Mouse (Mus musculus) liver, embryonic 15.5 days (tissue): ENCODE measurements around the gene Rab31. TPM values are rescaled to one million over a fixed set of nuclear protein-coding genes. Genes with fewer than 3 reads are reported as not detected.

Experiments used
- ATAC-seq: fragments of 200-750 bp; cut with Nextera tagmentation; 2 replicates; pipeline ENCODE4 v1.8.0; 2017; ENCODE audit warnings: moderate number of reproducible peaks, mild to moderate bottlenecking, moderate library complexity; ENCODE audit not compliant: insufficient read depth
- H3K27ac ChIP-seq: fragments of 300-500 bp; sonication (generic); replicated peaks from 2 replicates; pipeline ENCODE4 v1.5.1; 2015; ENCODE audit warnings: mild to moderate bottlenecking, inconsistent platforms
- H3K27me3 ChIP-seq: fragments of 300-500 bp; sonication (generic); 2 replicates; pipeline ENCODE4 v1.6.1; 2015; ENCODE audit warnings: mild to moderate bottlenecking, inconsistent platforms
- H3K36me3 ChIP-seq: fragments of 300-500 bp; sonication (generic); replicated peaks from 2 replicates; pipeline ENCODE4 v1.6.1; 2015; ENCODE audit warnings: moderate library complexity, mild to moderate bottlenecking, inconsistent platforms
- H3K4me1 ChIP-seq: fragments of 300-500 bp; sonication (generic); replicated peaks from 2 replicates; pipeline ENCODE4 v1.6.1; 2015; ENCODE audit warnings: inconsistent platforms
- H3K4me2 ChIP-seq: fragments of 300-500 bp; sonication (generic); 2 replicates; pipeline ENCODE4 v1.6.1; 2015; ENCODE audit warnings: moderate library complexity, mild to moderate bottlenecking, inconsistent platforms
- H3K4me3 ChIP-seq: fragments of 300-500 bp; sonication (generic); replicated peaks from 2 replicates; pipeline ENCODE4 v1.5.1; 2015; ENCODE audit warnings: mild to moderate bottlenecking, inconsistent platforms
- H3K9ac ChIP-seq: fragments of 300-500 bp; sonication (generic); 2 replicates; pipeline ENCODE4 v1.6.1; 2015; ENCODE audit warnings: moderate library complexity, mild to moderate bottlenecking, inconsistent platforms
- H3K9me3 ChIP-seq: fragments of 300-500 bp; sonication (generic); replicated peaks from 2 replicates; pipeline ENCODE4 v1.6.1; 2016; ENCODE audit warnings: inconsistent platforms
- WGBS: fragments of 180-500 bp; shearing (Covaris S2); methylation state at CpG from one replicate; pipeline ENCODE4 v1.1.7; 2015; ENCODE audit warnings: mixed read lengths; ENCODE audit not compliant: insufficient replicate concordance; 5-methylcytosine and 5-hydroxymethylcytosine counted together
- polyA plus RNA-seq: library from polyadenylated mRNA; unstranded; fragments of >200 nt; fragmentation: Nextera tagmentation; extraction: Ambion mirVana; gene quantifications from 2 replicates; pipeline ENCODE4 v1.2.1, GENCODE M21; 2015

Gene Rab31
- polyA plus RNA-seq, 1 experiment from 2014 or later: 6.1 TPM

- Histone ChIP-seq H3K36me3 (no peaks in the 10 kb centered on the region), H3K9ac (no peak overlapping the region), H3K9me3 (0 out of 2 replicates have a peak, but pooled peaks cover 3% of the 10 kb centered on the region), H3K27me3 (no peaks in the 10 kb centered on the region), H3K4me2 (no peak overlapping the region), H3K4me3 (no peak overlapping the region), H3K4me1 (no peaks in the 10 kb centered on the region), H3K27ac (no peak overlapping the region)
- ATAC-seq: no peak
- 81% methylated on average over 6 of the region's 6 CpGs for WGBS
Measured at GRCm38 (mm10) chr17:65753130-65753529, 19.4 kb downstream of the Rab31 start.

GRCm38 (mm10) chr17:65750301-65750700 lies 22.3 kb downstream of the Rab31 start:
- H3K4me1 ChIP-seq: no peaks in the 10 kb centered on the region
- H3K36me3 ChIP-seq: no peaks in the 10 kb centered on the region
- ATAC-seq: no peak
- no peak overlapping the region for H3K27ac ChIP-seq
- no peak overlapping the region for H3K9ac ChIP-seq
- H3K9me3 ChIP-seq: 0 out of 2 replicates have a peak, but pooled peaks cover 3% of the 10 kb centered on the region
- no peaks in the 10 kb centered on the region for H3K27me3 ChIP-seq
- no peak overlapping the region for H3K4me2 ChIP-seq
- no peak overlapping the region for H3K4me3 ChIP-seq

DNA sequence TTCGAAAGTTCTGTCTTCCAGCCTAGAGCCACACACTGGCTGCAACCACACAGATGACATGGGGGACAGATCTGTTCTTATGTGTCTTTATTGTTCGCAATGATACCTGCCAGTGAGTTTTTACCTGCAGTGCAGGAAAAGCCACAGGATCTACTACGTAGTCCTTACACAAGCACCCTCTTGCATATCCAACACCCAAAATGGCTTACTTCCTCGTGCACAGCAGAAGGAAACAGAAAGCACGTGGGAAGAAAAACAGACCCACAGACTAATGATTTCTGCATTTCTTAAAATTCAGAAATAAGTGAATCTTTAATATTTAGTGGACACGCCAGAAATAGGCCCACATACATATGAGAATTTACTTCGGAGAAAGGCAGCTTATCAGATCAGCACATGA lies 22.7 kb downstream of the Rab31 start:
- Histone ChIP-seq H3K4me1 (no peaks in the 10 kb centered on the region), H3K4me3 (no peak overlapping the region), H3K9ac (no peak overlapping the region), H3K9me3 (0 out of 2 replicates have a peak, but pooled peaks cover 3% of the 10 kb centered on the region), H3K36me3 (no peaks in the 10 kb centered on the region), H3K4me2 (no peak overlapping the region), H3K27me3 (no peaks in the 10 kb centered on the region), H3K27ac (no peak overlapping the region)
- no peak for ATAC-seq
- 68% methylated on average over 7 of the region's 7 CpGs for WGBS

- H3K27me3 ChIP-seq: no peaks in the 10 kb centered on the region
- H3K9me3 ChIP-seq: 0 out of 2 replicates have a peak, but pooled peaks cover 3% of the 10 kb centered on the region
- no peaks in the 10 kb centered on the region for H3K36me3 ChIP-seq
- H3K4me2 ChIP-seq: no peak overlapping the region
- 58% methylated on average over 6 of the region's 6 CpGs for WGBS
- ATAC-seq: no peak
- no peak overlapping the region for H3K9ac ChIP-seq
- H3K27ac ChIP-seq: no peak overlapping the region
- no peaks in the 10 kb centered on the region for H3K4me1 ChIP-seq
- no peak overlapping the region for H3K4me3 ChIP-seq
Measured at GRCm38 (mm10) chr17:65748997-65749396, 23.6 kb downstream of the Rab31 start.

DNA sequence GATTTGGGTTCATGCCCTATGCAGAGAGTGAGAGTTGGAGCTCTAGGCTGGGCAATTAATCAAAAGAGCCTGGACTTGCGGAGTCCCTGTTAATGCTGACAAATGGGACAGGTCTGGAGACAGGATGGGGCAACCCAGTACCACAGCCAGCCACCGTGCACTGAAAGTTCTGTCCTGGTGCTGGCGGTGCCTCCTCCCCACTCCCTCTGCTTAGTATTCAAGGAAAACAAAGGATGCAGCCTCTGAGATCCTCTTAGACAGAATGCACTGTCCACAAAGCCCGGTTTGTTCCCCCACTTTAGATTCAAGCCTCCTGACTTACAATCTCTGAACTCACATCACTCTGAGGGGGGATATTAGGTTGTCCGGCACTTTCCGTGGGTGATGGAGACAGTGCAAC lies 26.2 kb downstream of the Rab31 start:
- 79% methylated on average over 6 of the region's 6 CpGs for WGBS
- Histone ChIP-seq H3K4me1 (no peaks in the 10 kb centered on the region), H3K4me2 (no peak overlapping the region), H3K4me3 (no peak overlapping the region), H3K27ac (no peak overlapping the region), H3K36me3 (no peaks in the 10 kb centered on the region), H3K9ac (no peak overlapping the region), H3K9me3 (0 out of 2 replicates have a peak, but pooled peaks cover 3% of the 10 kb centered on the region), H3K27me3 (no peaks in the 10 kb centered on the region)
- ATAC-seq: no peak

- 68% methylated on average over 11 of the region's 11 CpGs for WGBS
Measured at GRCm38 (mm10) chr17:65743664-65744330, 28.8 kb downstream of the Rab31 start.

GRCm38 (mm10) chr17:65742969-65743368 lies 29.6 kb downstream of the Rab31 start:
- Histone ChIP-seq H3K27me3 (no peaks in the 10 kb centered on the region), H3K36me3 (no peaks in the 10 kb centered on the region), H3K4me3 (no peak overlapping the region), H3K9me3 (no peaks in the 10 kb centered on the region), H3K4me2 (no peak overlapping the region), H3K4me1 (no peaks in the 10 kb centered on the region), H3K27ac (no peak overlapping the region), H3K9ac (no peak overlapping the region)
- WGBS: 64% methylated on average over 4 of the region's 4 CpGs
- no peak for ATAC-seq

More at GRCm38 (mm10) chr17:65743664-65744330, 28.8 kb downstream of the Rab31 start:
- H3K27me3 ChIP-seq: no peaks in the 10 kb centered on the region
- no peak for ATAC-seq
- no peaks in the 10 kb centered on the region for H3K9me3 ChIP-seq
- no peaks in the 10 kb centered on the region for H3K36me3 ChIP-seq
- H3K4me1 ChIP-seq: no peaks in the 10 kb centered on the region
- H3K4me2 ChIP-seq: no peak overlapping the region
- H3K4me3 ChIP-seq: no peak overlapping the region
- no peak overlapping the region for H3K27ac ChIP-seq
- no peak overlapping the region for H3K9ac ChIP-seq

DNA sequence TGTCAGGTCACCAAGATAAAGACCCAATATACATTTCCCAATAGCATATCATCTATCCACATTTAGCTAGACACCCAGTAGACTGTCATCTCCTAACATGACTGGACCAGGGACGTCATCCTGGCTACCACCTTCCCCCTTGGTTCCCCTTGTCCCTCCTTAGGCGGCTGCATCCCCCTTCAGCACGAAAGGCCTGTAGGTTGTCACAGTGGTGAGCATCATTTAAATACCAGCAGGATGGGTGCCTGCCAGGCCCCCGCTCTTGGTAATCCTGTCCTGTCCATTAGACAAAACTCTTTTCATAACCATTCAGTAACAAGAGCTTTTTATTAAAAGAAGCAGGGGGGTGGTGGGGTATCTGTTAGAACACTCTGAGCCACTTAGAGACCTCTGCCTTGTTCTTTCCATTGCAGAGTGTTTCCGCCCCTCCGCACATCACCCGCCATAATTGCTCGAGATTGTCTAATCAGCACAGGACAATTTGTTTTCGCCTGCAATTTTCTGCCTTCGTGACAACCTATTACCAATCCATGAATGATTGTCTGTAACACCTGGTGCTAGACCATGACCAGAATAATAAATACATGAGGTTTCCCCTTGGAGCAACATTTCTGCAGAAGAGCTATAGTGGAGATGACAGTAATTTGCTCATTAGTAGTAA lies 30.2 kb downstream of the Rab31 start:
- H3K4me3 ChIP-seq: no peak overlapping the region
- WGBS: 71% methylated on average over 10 of the region's 10 CpGs
- no peaks in the 10 kb centered on the region for H3K36me3 ChIP-seq
- H3K9ac ChIP-seq: no peak overlapping the region
- ATAC-seq: no peak
- H3K27me3 ChIP-seq: no peaks in the 10 kb centered on the region
- H3K4me1 ChIP-seq: 0 out of 2 replicates have a peak, but pooled peaks cover 4% of the 10 kb centered on the region
- no peak overlapping the region for H3K27ac ChIP-seq
- no peaks in the 10 kb centered on the region for H3K9me3 ChIP-seq
- H3K4me2 ChIP-seq: no peak overlapping the region

DNA sequence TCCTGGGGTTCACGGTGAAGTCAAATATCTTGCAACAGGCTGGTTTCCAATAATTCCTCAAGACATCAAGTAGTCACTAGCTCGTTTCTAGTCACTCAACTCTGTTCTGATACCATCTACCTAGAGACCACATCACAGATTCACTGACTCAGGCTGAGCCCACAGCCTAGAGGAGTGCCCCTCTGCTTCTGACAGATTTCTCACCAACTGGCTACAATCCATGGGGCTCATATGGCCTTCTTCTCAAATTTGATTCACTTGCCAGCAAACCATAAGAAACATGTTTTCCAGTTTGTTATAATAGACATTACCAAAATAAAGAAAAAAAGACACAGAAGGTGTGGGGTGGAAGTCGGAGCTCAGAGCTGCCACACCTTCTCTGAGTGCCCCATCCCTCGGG lies 31.0 kb downstream of the Rab31 start:
- ATAC-seq: no peak
- WGBS: 61% methylated on average over 4 of the region's 4 CpGs

DNA sequence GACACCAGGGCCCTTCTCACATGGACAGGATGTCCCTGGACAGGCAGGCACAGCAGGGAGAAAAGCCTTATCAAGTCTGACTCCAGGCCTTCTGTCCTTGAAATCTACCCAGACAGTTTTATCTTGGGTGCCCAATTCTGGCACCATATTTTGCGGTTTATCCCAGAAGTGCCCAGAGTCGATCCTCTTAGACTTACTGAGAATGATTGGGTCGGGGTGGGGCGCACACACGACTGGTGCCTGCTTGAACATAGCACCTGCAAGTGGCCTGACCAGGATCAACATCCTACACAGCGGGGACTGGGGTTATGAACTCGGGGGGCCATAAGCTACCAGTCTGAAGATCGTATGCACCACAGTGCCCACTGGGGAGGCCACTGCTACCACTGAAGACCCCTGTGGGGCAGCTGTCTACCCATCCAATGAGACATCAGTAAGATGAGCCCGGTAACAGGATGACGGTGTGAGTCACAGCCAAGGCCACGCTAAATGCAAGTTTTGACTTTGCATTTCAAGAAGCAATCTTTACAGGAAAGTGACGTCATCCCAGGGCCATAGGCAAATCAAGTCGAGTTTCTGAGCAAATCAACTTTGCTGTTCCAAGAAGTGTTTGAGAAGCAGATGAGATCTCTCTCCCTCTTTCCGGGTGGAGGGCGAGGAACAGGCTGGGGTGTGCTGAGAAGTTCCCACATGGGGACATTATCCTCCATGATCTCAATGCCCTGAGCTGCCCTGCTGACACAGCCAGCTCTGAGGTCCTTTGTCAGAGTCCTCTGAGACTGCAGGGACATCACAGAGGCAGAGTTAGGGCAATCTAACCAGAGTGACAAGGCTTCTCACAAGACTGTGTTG lies 32.5 kb downstream of the Rab31 start:
- no peak overlapping the region for H3K4me3 ChIP-seq
- no peaks in the 10 kb centered on the region for H3K27me3 ChIP-seq
- H3K9me3 ChIP-seq: no peaks in the 10 kb centered on the region
- WGBS: 59% methylated on average over 15 of the region's 15 CpGs
- ATAC-seq: no peak
- H3K4me1 ChIP-seq: 0 out of 2 replicates have a peak, but pooled peaks cover 4% of the 10 kb centered on the region
- H3K36me3 ChIP-seq: no peaks in the 10 kb centered on the region
- H3K27ac ChIP-seq: no peak overlapping the region
- H3K9ac ChIP-seq: no peak overlapping the region
- no peak overlapping the region for H3K4me2 ChIP-seq

More for the DNA sequence above, 31.0 kb downstream of the Rab31 start:
- Histone ChIP-seq H3K27me3 (no peaks in the 10 kb centered on the region), H3K36me3 (no peaks in the 10 kb centered on the region), H3K4me1 (0 out of 2 replicates have a peak, but pooled peaks cover 4% of the 10 kb centered on the region), H3K27ac (no peak overlapping the region), H3K9ac (no peak overlapping the region), H3K4me3 (no peak overlapping the region), H3K4me2 (no peak overlapping the region), H3K9me3 (no peaks in the 10 kb centered on the region)

- 0 out of 2 replicates have a peak, but pooled peaks cover 4% of the 10 kb centered on the region for H3K4me1 ChIP-seq
- H3K9ac ChIP-seq: no peak overlapping the region
- no peaks in the 10 kb centered on the region for H3K9me3 ChIP-seq
- 55% methylated on average over 6 of the region's 6 CpGs for WGBS
- H3K4me3 ChIP-seq: no peak overlapping the region
- no peak overlapping the region for H3K27ac ChIP-seq
- H3K27me3 ChIP-seq: no peaks in the 10 kb centered on the region
- ATAC-seq: peak; percentile 28; the same call in 1 of the 2 replicates
- H3K36me3 ChIP-seq: no peaks in the 10 kb centered on the region
- no peak overlapping the region for H3K4me2 ChIP-seq
Measured at GRCm38 (mm10) chr17:65737622-65738021, 34.9 kb downstream of the Rab31 start.
